Mouse (Mus musculus): Measurements from ENCODE around the gene Fhod1.

Fhod1 gene

DNA sequence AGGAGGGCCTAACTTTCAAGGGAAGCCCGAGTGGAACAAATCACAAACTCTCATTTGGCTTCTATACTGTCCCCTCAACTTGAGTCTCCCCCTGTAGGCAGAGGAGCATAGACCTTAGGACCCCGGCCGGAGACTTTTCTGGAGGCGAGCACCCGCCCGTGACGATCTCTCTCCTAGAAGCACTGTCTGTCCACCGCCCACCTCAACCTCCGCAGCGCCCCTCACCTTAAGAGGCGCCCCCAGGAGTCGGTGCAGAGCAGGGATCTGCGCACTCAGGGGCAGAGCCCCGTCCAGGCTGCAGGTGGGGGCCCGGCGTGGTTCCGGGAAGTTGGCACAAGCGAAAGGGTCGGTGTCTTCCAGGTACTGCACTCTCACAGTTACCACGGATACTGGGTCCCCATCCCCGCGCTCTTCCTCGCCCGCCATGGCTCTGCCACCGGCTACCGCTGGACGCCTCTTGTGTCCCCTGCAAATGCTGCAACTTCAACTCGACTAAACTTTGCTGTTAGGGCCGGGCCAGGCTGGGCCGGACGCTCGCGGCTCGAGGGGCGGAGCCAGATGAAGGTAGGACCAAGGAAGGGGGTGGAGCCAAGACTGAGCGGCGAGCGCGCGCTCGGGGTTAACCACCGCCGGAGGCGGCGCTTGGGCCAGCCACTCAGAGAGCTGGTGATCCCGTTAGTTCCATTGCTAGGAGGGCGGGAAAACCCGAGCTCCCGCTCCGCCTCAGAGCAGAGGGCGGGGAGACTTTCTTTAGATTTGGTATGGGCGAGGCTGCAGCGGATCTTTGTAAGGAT is at the start of gene Fhod1:
TSS of gene Fhod1 (minus strand) at position 526 of the 794 bp plus-strand sequence.
- peak; percentile 92 for DNase-seq

DNA sequence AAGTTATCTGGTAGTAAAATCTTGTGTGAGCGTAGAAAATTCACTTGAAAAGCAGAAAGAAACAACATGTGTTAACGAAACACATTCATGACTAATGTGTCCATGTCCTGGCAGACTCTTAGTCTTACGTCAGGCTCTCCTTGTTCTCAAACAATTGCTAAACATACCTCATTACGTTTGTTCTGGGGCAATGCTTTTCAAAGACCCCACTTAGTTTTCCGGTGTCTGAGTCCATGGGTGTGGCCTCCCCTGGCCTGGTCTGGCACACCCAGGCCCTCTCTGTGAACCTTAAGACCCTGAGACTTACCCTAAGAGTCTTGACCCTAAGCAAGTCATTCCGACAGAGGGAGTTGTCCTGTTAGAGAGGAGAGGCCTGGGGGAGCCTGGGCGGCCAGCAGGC is 46.2 kb upstream of the Fhod1 start:
- no peak for DNase-seq

- no peak for DNase-seq
Measured at GRCm38 (mm10) chr8:105393089-105393787, 45.5 kb upstream of the Fhod1 start.

GRCm38 (mm10) chr8:105389096-105389495 is 41.3 kb upstream of the Fhod1 start:
- no peak for DNase-seq

- no peak for DNase-seq
Measured at GRCm38 (mm10) chr8:105387151-105387550, 39.4 kb upstream of the Fhod1 start.

GRCm38 (mm10) chr8:105384070-105384469 is 36.3 kb upstream of the Fhod1 start:
- no peak for DNase-seq

- no peak for DNase-seq
Measured at GRCm38 (mm10) chr8:105380308-105380707, 32.6 kb upstream of the Fhod1 start.

- DNase-seq, result no peak
Measured at GRCm38 (mm10) chr8:105378673-105379072, 30.9 kb upstream of the Fhod1 start.

- DNase-seq, result no peak
Measured at GRCm38 (mm10) chr8:105374513-105374966, 26.8 kb upstream of the Fhod1 start.

GRCm38 (mm10) chr8:105373032-105373431 is 25.3 kb upstream of the Fhod1 start, which contains the start of gene Plekhg4:
Plekhg4 (plus strand) TSS chr8:105373274.
- DNase-seq, result no peak

- DNase-seq, result no peak
Measured at GRCm38 (mm10) chr8:105372473-105372872, 24.7 kb upstream of the Fhod1 start.

GRCm38 (mm10) chr8:105367107-105367506 is 19.4 kb upstream of the Fhod1 start:
- DNase-seq, result no peak

- no peak for DNase-seq
Measured at GRCm38 (mm10) chr8:105361751-105362702, 14.3 kb upstream of the Fhod1 start.

DNA sequence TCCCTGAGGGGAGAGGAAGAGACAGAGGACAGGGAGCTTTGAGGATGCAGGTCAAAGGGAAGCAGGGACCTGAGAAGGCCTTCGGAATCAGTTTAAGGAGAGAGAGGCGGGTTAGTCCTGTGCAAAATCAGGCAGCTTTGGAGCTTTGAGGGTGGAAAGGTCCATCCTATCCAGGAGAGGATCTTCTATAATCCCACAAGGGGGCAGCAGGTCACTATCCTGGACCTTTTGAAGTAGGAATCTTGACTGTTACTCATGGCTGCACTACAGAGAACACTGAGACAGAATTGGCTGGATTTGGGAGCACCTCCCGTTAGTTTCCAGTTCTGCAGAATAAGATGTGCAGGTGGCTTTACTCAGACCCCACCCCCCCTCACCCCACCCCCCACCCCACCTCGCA is 11.9 kb upstream of the Fhod1 start:
- no peak for DNase-seq

GRCm38 (mm10) chr8:105359208-105359607 is 11.5 kb upstream of the Fhod1 start:
- DNase-seq, result no peak

GRCm38 (mm10) chr8:105356681-105357080 is 8.9 kb upstream of the Fhod1 start:
- DNase-seq, result no peak

DNA sequence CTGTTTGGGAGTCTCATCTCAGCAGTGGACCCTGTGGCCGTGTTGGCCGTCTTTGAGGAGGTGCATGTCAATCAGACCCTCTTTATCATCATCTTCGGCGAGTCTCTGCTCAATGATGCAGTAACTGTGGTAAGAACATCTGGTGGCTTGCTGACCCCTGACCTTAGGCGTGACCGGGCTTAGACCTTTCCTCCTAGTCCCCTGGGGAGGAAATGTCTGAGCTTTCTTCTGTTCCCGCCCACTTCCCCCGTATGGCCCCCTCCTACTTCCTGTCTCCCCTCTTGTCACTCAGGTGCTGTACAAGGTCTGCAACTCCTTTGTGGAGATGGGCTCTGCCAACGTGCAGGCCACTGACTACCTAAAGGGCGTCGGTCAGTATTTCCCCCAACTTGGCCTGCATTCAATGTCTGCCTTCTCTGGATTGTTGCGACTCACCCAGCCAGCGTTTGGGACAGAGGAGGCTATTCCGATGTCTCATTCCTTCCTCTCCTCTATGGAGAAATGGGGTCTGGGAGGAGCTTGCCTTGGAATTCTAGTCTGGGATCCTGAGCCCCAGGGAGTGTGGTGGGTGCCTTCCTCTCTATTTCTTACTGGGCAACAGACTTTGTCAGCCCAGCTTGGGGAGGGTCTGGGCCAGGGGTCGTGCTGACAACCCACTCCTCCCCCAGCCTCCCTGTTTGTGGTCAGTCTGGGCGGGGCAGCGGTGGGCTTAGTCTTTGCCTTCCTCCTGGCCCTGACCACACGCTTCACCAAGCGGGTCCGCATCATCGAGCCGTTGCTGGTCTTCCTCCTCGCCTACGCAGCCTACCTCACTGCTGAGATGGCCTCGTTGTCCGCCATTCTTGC is 7.6 kb upstream of the Fhod1 start:
- DNase-seq, result no peak

- DNase-seq, result no peak
Measured at GRCm38 (mm10) chr8:105354549-105354948, 6.8 kb upstream of the Fhod1 start.

GRCm38 (mm10) chr8:105353583-105354135 is 5.9 kb upstream of the Fhod1 start:
- DNase-seq, result no peak

DNA sequence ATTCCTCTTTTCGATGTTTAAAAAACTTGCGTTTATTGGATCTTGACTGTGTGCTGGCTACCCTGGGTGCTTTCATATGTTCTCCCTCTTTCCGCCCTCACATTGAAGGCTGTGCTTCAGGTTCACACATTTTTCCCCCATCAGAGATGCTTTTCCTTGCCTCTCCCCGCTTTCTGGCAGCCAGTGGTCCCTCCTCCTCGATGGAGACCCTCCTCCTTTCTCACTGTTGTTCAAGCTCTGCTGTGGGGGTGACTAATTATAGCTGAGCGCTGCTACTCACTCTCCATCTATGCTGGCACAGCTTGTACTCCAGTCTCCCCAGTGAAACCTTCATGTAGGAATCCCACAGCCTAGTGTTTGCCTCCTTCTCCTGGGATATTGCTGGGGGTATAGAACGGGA is 2.4 kb upstream of the Fhod1 start:
- peak; percentile 29 for DNase-seq

DNA sequence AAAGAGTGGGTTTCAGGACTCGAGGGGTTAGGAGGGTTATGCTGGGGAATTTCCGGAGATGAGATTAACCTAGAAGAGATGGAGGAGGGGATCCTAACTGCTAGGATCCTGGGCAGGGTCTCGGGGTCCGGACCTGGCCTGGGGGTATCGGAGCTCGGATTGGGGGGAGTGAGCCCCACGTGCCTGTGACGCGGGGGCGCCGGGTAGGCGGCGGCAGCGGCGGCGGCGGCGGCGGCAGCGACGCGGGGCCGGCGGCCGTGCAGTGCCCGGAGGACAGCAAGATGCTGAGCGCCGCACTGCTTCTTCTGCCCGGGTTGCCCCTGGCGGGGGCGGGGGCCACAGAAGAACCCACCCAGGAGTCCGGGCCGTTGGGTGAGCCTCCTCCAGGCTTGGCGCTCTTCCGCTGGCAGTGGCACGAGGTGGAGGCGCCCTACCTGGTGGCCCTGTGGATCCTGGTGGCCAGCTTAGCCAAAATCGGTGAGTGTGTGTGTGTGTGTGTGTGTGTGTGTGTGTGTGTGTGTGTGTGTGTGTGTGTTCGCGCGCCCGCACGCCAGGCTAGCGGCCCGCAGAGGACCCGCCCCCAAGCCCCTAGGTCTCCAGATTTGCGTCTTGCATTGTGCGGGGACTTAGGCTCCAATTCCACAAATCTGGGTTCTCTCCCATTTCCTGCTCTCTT is 1.5 kb upstream of the Fhod1 start:
- DNase-seq, result peak; percentile 40

All from right cerebral cortex, adult 18-20 months (tissue).